Mouse (Mus musculus) kidney, postnatal 10 days (tissue): ENCODE data around the gene Serpinb3b.
"Not testable (repeated sequence)": the region's sequence is repeated elsewhere in the genome, so short reads cannot be mapped to it uniquely, and the experiment has no call there.

ENCODE experiments used
- DNase-seq: peaks from one replicate; pipeline ENCODE4 v3.0.0; 2021; ENCODE audit warnings: mixed read lengths

The Serpinb3b gene

DNA sequence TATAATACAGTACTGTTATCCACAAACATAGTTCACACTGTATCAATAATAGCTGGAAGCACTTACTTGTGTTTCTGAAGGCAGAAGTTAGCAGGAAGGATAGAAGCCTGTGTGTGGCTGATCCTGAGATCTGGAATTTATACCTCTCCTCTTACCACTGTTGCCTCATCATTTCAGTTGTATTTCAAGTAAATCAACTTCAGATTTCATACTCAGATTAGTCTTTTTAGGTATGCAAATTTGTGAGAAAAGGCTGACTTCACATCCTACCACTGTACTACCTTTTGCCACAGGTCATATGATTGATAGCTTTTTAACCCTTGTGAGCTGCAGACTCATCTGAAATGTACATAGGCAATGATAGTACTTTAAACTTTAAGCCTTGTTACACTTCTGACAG lies at the start of gene Serpinb3b, which contains the start of gene Serpinb3c:
TSS of gene Serpinb3b (minus strand) at position 101 of the 400 bp plus-strand sequence.
TSS of gene Serpinb3c (minus strand) at position 111 of the 400 bp plus-strand sequence.
- not testable (repeated sequence) for DNase-seq

DNA sequence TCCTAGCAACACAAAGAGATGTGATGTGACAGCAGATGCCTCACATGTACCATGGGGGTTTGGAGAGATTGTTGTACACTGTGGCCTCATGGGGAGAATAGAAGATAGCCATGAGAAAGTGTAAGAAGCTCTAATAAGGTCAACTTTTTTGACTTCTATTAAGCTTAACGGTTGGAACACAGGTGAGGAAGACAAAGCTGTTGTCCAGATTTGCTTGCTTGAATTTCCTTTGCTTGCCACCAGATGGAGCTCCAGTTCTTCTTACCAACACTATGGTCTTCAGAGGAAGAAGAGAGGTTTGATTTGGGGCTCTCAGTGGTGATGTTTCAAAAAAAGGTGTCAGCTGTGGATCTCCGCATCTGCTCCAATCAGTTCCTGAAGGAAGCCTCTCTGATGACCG lies 35.0 kb downstream of the Serpinb3b start:
- DNase-seq = not testable (repeated sequence)

DNA sequence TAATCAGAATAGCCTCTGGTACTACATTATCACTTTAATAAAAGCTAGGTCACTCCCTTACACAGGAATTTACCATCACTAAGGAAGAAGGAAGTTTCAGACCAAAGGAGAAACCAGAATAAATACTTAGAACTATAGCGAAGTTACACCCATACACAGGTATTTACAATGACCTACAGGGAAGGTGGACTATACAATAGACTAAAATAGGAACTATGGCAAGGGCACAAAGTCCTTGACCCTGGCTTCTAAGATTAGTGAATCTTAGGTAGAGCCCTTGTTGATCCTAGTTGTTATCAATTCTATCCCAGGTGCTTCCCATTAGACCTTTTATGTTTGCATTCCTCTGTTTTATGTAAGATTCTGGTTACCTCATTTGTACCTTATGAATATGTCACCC lies 60.9 kb downstream of the Serpinb3b start:
- not testable (repeated sequence) for DNase-seq

DNA sequence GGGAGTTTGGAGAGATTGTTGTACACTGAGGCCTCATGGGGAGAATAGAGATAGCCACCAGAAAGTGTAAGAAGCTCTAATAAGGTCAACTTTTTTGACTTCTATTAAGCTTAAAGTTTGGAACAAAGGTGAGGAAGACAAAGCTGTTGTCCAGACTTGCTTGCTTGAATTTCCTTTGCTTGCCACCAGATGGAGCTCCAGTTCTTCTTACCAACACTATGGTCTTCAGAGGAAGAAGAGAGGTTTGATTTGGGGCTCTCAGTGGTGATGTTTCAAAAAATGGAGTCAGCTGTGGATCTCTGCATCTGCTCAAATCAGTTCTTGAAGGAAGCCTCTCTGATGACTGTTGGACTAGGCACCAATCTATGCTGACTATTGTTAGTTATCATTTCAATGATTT lies 150.7 kb downstream of the Serpinb3b start:
- DNase-seq = peak; percentile 13
